Mouse (Mus musculus) left cerebral cortex, postnatal 25 days (tissue): ENCODE results near the gene Prss29. TPM values are rescaled to one million over a fixed set of nuclear protein-coding genes. Genes with fewer than 3 reads are reported as not detected.

Experiments
- DNase-seq, 2 experiments: peaks; one replicate each; pipeline ENCODE4 v3.0.0; 2022; ENCODE audit warnings: low spot score in 2 of 2, mixed read lengths in 1 of 2
- intact Hi-C: fragments of 180-260 bp; cut with DNase I; formaldehyde crosslinking; loops from one replicate; pipeline ENCODE4 v1.15.1; 2025
- total RNA-seq, 2 experiments: library from RNA; stranded (reverse); gene quantifications; 2 replicates each; pipeline ENCODE4 v1.2.3; 2021

The Prss29 gene
- total RNA-seq, 2 experiments from 2014 or later: not detected

- DNase-seq: no peak
- intact Hi-C loops: no loop called here
These were observed 19.8 kb downstream of the Prss29 start for GRCm38 (mm10) chr17:25338218-25338617.

DNA sequence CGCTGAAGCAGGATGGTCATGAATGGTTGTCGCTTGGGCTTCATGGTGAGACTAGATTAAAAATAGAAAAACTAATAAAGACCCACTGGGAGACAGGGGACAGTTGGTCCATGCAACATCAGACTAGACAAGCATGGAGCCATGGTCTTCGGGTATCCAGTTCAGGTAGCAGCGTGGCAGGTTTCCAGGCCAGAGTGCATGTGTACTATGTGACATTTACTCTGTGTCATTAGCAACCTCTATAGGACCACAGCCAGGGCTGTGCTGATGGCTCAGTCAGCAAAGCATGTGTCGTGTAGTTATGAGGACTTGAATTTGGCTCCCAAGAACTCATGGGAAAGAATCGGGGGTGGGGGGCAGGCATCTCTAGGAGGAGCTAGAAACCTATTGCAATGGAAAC lies 21.5 kb downstream of the Prss29 start:
- DNase-seq: no peak
- intact Hi-C loops: no loop called here

DNA sequence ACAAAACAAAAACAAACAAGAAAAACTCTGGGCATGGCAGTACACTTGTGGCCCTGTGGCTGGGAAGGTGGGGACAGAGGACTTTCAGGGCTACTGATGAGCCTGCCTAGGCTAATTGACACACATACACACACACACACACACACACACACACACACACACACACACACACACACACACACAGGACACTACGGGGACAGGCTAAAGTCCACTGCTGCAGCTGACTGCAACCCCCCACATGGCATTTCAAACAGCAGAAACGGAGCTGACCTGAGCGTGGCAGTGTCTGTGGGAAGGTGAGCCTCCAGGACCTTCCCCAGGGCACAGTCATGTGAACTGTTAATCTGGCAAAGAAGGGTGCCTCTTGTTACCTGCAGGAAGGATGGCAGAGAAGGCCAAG lies 23.0 kb downstream of the Prss29 start:
- DNase-seq: no peak
- intact Hi-C loops: no loop called here

DNA sequence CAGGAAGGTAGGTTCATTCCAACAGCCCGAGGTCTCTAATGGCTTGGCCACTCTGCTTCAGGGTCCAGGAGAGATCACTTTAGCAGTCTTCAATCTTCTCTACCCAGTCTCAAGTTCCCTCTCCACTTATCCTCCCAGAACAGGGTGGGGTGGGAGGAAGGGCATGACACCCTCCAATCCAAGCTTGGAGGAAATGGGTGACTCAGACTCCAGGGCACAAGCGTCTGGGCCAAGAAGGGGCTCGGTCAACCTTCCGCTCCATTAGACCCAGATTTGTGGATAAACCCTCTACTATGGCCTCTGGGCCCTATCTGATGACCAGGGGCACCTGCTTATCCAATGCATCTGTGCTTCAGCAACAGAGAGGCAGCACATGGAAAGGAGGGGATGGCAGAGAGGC lies 27.0 kb downstream of the Prss29 start, which contains the start of gene Tpsab1:
TSS of gene Tpsab1 (minus strand) at position 101 of the 400 bp plus-strand sequence.
- no peak for DNase-seq
- intact Hi-C loops: no loop called here

DNA sequence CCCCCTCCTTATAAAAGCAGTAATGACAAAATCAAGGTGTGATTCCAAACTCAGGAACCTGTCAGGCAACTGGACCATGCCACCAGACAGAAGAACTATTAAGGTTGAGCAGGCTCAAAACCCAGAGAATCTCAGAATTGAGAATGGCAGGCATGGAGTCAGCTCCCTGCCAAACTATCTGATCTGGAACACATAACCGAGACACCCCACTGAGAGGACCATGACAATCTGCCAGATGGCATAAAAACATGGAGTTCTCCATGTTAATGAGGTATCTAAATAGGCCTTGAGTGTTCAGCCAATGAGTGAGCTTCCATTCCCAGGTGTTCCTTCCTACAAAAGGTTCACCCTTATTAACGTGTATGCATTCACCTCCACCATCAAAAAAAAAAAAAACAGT lies 42.8 kb downstream of the Prss29 start:
- intact Hi-C loops: no loop called here
- no peak for DNase-seq

GRCm38 (mm10) chr17:25363726-25364125 lies 45.3 kb downstream of the Prss29 start:
- DNase-seq: peak in 1 of 2 experiments; percentile 51
- intact Hi-C loops: loop anchor here (1.0 to 2.0 kb wide), 2 partner anchors 29 to 75 kb away; no protein-coding TSS in a partner anchor

- intact Hi-C loops: no loop called here
- DNase-seq: no peak
These were observed 47.6 kb downstream of the Prss29 start, which contains the start of gene Tpsb2 for GRCm38 (mm10) chr17:25366005-25366404. Gene Tpsb2, plus strand, starts transcription at chr17:25366305.

DNA sequence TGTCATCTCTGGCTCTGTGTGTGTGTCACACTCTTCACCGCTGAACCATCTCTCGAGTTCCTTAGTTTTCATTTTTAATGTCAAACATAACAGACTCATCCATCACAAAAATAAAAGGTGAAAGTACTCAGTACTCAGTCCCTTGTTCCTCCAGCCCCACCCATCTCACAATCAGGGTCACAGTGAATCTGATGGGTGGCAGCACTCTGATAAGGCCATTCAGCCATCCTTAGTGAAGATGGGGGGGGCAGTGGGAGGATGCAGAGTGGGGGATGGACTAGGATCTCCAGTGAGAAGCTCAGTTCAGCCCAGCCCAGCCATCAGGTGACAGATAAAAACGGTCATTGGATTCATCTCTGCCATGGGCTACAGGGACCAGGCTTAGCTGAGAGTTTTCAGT lies 50.5 kb downstream of the Prss29 start, which contains the start of gene Tpsg1:
TSS of gene Tpsg1 (plus strand) at position 301 of the 400 bp plus-strand sequence.
- intact Hi-C loops: no loop called here
- no peak for DNase-seq

Other genes starting within 250 kb of the Prss29 start
- gene Tmem204, start 235.1 kb upstream of the Prss29 start, total RNA-seq: 10 to 100 TPM; 10.5 to 11.8 TPM
- gene Telo2, start 202.7 kb upstream of the Prss29 start, total RNA-seq: 10 to 100 TPM; 26.3 to 28.7 TPM
- under 1 TPM; 0.46 to 0.76 TPM for gene Ptx4, start 197.9 kb upstream of the Prss29 start, total RNA-seq
- gene Clcn7, start 185.3 kb upstream of the Prss29 start, total RNA-seq: 10 to 100 TPM; 51.4 to 52.3 TPM
- gene Ccdc154, start 156.2 kb upstream of the Prss29 start, total RNA-seq: under 1 TPM; 0.14 TPM
- not detected for gene Gm38655, start 143.2 kb upstream of the Prss29 start, total RNA-seq
- gene BC003965, start 134.1 kb upstream of the Prss29 start, total RNA-seq: 10 to 100 TPM; 19.9 to 21.3 TPM
- gene Unkl, start 130.3 kb upstream of the Prss29 start, total RNA-seq: 10 to 100 TPM; 37.3 to 38.6 TPM
- 10 to 100 TPM; 71.3 to 79.8 TPM for gene Gnptg, start 78.5 kb upstream of the Prss29 start, total RNA-seq
- 10 to 100 TPM; 24.6 to 25.4 TPM for gene Tsr3, start 78.5 kb upstream of the Prss29 start, total RNA-seq
- gene Baiap3, start 62.3 kb upstream of the Prss29 start, total RNA-seq: 10 to 100 TPM; 17.9 to 28.6 TPM
- gene Ube2i, start 44.0 kb upstream of the Prss29 start, total RNA-seq: 100 to 1,000 TPM; 209 to 215 TPM
- gene Prss34, start 20.3 kb upstream of the Prss29 start, total RNA-seq: not detected
- not detected for gene Prss28, start 10.0 kb upstream of the Prss29 start, total RNA-seq
- not detected for gene Tpsab1, start 26.9 kb downstream of the Prss29 start, total RNA-seq
- not detected for gene Tpsb2, start 47.7 kb downstream of the Prss29 start, total RNA-seq
- gene Tpsg1, start 50.6 kb downstream of the Prss29 start, total RNA-seq: not detected
- gene Cacna1h, start 115.1 kb downstream of the Prss29 start, total RNA-seq: 10 to 100 TPM; 39.0 to 39.5 TPM
- gene Tekt4, start 136.0 kb downstream of the Prss29 start, total RNA-seq: 1 to 10 TPM; 1.9 to 2.9 TPM
- under 1 TPM in 1 of 2 experiments, not detected in 1; 0.60 TPM for gene Sstr5, start 178.6 kb downstream of the Prss29 start, total RNA-seq